Mouse (Mus musculus) right cerebral cortex, postnatal 10 days (tissue): ENCODE results near the gene Ncl.

Experiments
- DNase-seq, 2 experiments: peaks; one replicate each; pipeline ENCODE4 v3.0.0; 2021; ENCODE audit warnings: low spot score in 2 of 2

The Ncl gene

GRCm38 (mm10) chr1:86313096-86313771 lies 46.0 kb downstream of the Ncl start:
- no peak for DNase-seq

GRCm38 (mm10) chr1:86312269-86312668 lies 46.9 kb downstream of the Ncl start:
- no peak for DNase-seq

- no peak for DNase-seq
Measured at GRCm38 (mm10) chr1:86311467-86312005, 47.7 kb downstream of the Ncl start.

GRCm38 (mm10) chr1:86310536-86311310 lies 48.5 kb downstream of the Ncl start:
- DNase-seq: no peak

GRCm38 (mm10) chr1:86309270-86309833 lies 49.8 kb downstream of the Ncl start:
- no peak for DNase-seq

GRCm38 (mm10) chr1:86307871-86308641 lies 51.1 kb downstream of the Ncl start:
- no peak for DNase-seq

- no peak for DNase-seq
Measured at GRCm38 (mm10) chr1:86307177-86307762, 51.9 kb downstream of the Ncl start.

- DNase-seq: no peak
Measured at GRCm38 (mm10) chr1:86306686-86307085, 52.5 kb downstream of the Ncl start.

GRCm38 (mm10) chr1:86303873-86304250 lies 55.3 kb downstream of the Ncl start:
- DNase-seq: no peak

- peak; percentile 80 to 81 for DNase-seq
Measured at GRCm38 (mm10) chr1:86303063-86303872, 55.9 kb downstream of the Ncl start.

GRCm38 (mm10) chr1:86302532-86302931 lies 56.7 kb downstream of the Ncl start, which contains the start of gene B3gnt7:
TSS of gene B3gnt7 (plus strand) at chr1:86302832.
- no peak for DNase-seq

GRCm38 (mm10) chr1:86301221-86302091 lies 57.7 kb downstream of the Ncl start:
- DNase-seq: no peak

GRCm38 (mm10) chr1:86300731-86301130 lies 58.5 kb downstream of the Ncl start:
- DNase-seq: no peak

GRCm38 (mm10) chr1:86300093-86300492 lies 59.1 kb downstream of the Ncl start:
- DNase-seq: no peak
